Mouse (Mus musculus): Measurements from ENCODE around the gene Rpl3.

DNA sequence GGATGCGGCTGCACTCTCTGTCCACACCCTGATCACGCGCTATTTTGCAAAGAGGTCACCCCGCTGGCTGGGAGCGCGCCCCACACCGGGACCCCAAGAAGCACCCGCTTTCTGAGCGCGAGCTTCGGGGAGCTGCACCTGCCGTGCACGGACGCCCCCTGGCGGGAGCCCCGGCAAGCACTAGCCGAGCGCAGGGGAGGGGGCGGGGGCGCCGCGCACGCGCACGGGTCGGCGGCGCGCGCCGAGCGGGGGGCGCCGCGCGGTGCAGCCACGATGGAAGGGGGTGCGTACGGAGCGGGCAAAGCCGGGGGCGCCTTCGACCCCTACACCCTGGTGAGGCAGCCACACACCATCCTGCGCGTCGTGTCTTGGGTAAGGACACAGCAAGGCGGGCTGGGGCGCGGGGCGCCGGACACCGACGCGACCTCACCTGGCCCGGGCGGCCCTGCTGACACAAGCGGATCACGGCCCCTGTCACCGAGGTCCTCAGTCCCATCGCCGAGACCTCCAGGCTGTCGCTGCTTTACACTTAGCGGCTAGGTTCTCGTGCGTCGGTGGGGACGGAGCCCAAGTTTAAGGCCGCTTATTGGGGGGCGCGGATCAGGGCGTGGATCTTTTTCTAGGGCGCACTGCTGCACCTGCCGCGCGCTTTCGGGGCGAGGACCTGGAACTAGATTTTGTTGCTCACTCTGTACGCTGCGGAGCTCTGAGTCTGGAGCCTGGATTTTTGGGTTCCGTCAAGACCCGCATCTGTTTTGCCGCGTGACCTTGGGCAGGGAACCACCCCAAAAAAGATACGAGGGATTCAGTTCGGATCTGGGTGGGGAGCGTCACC is at the start of gene Rpl3, which contains the start of gene Syngr1:
- TF ChIP-seq CTCF (IDR thresholded peaks at IDR 0.05; ENCODE audit: insufficient read depth, low read depth, low read length) (peak; percentile 81), POLR2A (IDR thresholded peaks at IDR 0.05; ENCODE audit: insufficient read depth, low read depth, low read length) (peak; percentile 78)
